Mouse (Mus musculus): ENCODE results near the gene Hist1h2bm. TPM values are rescaled to one million over a fixed set of nuclear protein-coding genes. Genes with fewer than 3 reads are reported as not detected.
"Not testable (repeated sequence)": the region's sequence is repeated elsewhere in the genome, so short reads cannot be mapped to it uniquely, and the experiment has no call there.

The Hist1h2bm gene
- polyA plus RNA-seq, 1 experiment from 2014 or later: 0.50 TPM

DNA sequence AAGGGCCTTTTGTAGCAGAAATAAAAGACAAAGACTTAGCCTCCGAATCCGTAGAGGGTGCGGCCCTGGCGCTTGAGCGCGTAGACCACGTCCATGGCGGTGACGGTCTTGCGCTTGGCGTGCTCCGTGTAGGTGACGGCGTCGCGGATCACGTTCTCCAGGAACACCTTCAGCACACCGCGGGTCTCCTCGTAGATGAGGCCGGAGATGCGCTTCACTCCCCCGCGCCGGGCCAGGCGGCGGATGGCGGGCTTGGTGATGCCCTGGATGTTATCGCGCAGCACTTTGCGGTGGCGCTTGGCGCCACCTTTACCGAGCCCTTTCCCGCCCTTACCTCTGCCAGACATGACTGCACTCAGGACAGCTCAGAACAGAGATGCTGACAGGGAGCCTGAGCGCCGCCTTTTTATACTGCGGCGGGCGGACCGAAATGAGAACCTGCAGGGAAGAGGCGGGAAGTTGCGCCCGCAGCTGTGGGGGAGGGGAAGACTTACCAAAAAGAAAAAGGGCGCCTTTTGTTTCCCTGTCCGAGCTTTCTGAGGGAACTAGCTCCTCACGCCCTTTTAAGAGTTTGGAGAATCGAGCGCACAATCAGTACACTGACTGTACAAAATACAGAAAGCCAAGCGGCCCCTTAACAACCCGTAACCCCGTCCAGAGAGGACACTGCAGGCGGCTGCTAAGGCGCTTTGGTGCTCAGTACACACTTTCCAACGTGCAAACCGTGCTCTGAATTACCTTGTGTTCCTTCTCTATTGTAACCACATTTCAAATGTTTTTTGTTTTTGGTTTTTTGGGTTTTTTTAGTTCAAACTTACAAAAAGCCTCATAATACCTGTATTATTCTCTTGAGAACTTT is 28.5 kb downstream of the Hist1h2bm start, which contains the start of gene Hist1h4k:
Gene Hist1h4k (minus strand): TSS at position 347 of the 859 bp plus-strand sequence.
- H3K9ac ChIP-seq (ENCODE audit: low read depth, low read length): peak within 1 kb of the TSS; percentile 60
- under 1% methylated on average over 39 of the region's 56 CpGs for WGBS
- H3K27ac ChIP-seq (ENCODE audit: low read depth, low read length): peak within 1 kb of the TSS; percentile 79

GRCm38 (mm10) chr13:21751417-21751816 is 29.6 kb downstream of the Hist1h2bm start:
- Histone ChIP-seq H3K9me3 (ENCODE audit: control insufficient read depth, low read length) (no peaks in the 10 kb centered on the region), H3K9ac (ENCODE audit: low read depth, low read length) (no peak overlapping the region), H3K4me3 (ENCODE audit: low read length) (no peak overlapping the region), H3K27me3 (replicated peaks; ENCODE audit: control insufficient read depth, insufficient read depth, low read length) (no peaks in the 10 kb centered on the region), H3K36me3 (ENCODE audit: control insufficient read depth, insufficient read depth, low read length) (no peaks in the 10 kb centered on the region), H3K27ac (ENCODE audit: low read depth, low read length) (no peak overlapping the region), H3K4me2 (ENCODE audit: low read length) (no peak overlapping the region), H3K4me1 (ENCODE audit: control insufficient read depth, insufficient read depth, low read depth, low read length) (peaks cover 18% of the 10 kb centered on the region)
- ATAC-seq: no peak

More for the DNA sequence above, 28.5 kb downstream of the Hist1h2bm start, which contains the start of gene Hist1h4k:
- Histone ChIP-seq H3K4me2 (ENCODE audit: low read length) (peak within 1 kb of the TSS; percentile 78), H3K4me1 (ENCODE audit: control insufficient read depth, insufficient read depth, low read depth, low read length) (peaks cover 18% of the 10 kb centered on the region), H3K4me3 (ENCODE audit: low read length) (peak within 1 kb of the TSS; percentile 48)
- H3K36me3 ChIP-seq (ENCODE audit: control insufficient read depth, insufficient read depth, low read length); H3K9me3 ChIP-seq (ENCODE audit: control insufficient read depth, low read length); H3K27me3 ChIP-seq (replicated peaks; ENCODE audit: control insufficient read depth, insufficient read depth, low read length): not testable (repeated sequence)
- ATAC-seq: peak; percentile 92

DNA sequence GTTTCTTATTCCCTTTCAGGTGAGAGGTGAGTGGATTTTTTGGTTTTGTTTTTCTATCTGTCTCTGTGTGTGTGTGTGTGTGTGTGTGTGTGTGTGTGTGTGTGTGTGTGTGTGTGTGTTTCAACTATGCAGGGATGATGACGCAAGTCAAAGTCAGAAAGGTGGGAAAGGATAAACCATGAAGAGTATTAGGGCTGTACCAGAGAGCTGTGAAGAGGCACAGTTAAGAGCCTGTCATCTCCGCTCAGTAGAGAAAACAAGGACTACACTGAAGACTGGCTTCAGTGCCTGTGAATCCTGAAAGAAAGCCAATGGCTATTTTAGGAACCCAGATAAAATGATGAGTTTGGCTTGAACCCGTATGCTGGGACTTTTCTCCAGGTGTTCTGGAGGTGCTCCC is 30.0 kb downstream of the Hist1h2bm start:
- H3K36me3 ChIP-seq (ENCODE audit: control insufficient read depth, insufficient read depth, low read length): no peaks in the 10 kb centered on the region
- no peaks in the 10 kb centered on the region for H3K9me3 ChIP-seq (ENCODE audit: control insufficient read depth, low read length)
- H3K27me3 ChIP-seq (replicated peaks; ENCODE audit: control insufficient read depth, insufficient read depth, low read length): no peaks in the 10 kb centered on the region
- no peak overlapping the region for H3K4me3 ChIP-seq (ENCODE audit: low read length)
- H3K9ac ChIP-seq (ENCODE audit: low read depth, low read length): no peak overlapping the region
- H3K4me2 ChIP-seq (ENCODE audit: low read length): no peak overlapping the region
- 80% methylated on average over 3 of the region's 3 CpGs for WGBS
- peaks cover 18% of the 10 kb centered on the region for H3K4me1 ChIP-seq (ENCODE audit: control insufficient read depth, insufficient read depth, low read depth, low read length)
- H3K27ac ChIP-seq (ENCODE audit: low read depth, low read length): no peak overlapping the region
- ATAC-seq: no peak

- Histone ChIP-seq H3K4me3 (ENCODE audit: low read length) (no peak overlapping the region), H3K36me3 (ENCODE audit: control insufficient read depth, insufficient read depth, low read length) (no peaks in the 10 kb centered on the region), H3K27ac (ENCODE audit: low read depth, low read length) (no peak overlapping the region), H3K4me1 (ENCODE audit: control insufficient read depth, insufficient read depth, low read depth, low read length) (peaks cover 18% of the 10 kb centered on the region), H3K9me3 (ENCODE audit: control insufficient read depth, low read length) (no peaks in the 10 kb centered on the region), H3K27me3 (replicated peaks; ENCODE audit: control insufficient read depth, insufficient read depth, low read length) (no peaks in the 10 kb centered on the region), H3K9ac (ENCODE audit: low read depth, low read length) (no peak overlapping the region), H3K4me2 (ENCODE audit: low read length) (no peak overlapping the region)
- WGBS: 50% methylated on average over 3 of the region's 3 CpGs
- no peak for ATAC-seq
These were observed 30.5 kb downstream of the Hist1h2bm start for GRCm38 (mm10) chr13:21752356-21752755.

DNA sequence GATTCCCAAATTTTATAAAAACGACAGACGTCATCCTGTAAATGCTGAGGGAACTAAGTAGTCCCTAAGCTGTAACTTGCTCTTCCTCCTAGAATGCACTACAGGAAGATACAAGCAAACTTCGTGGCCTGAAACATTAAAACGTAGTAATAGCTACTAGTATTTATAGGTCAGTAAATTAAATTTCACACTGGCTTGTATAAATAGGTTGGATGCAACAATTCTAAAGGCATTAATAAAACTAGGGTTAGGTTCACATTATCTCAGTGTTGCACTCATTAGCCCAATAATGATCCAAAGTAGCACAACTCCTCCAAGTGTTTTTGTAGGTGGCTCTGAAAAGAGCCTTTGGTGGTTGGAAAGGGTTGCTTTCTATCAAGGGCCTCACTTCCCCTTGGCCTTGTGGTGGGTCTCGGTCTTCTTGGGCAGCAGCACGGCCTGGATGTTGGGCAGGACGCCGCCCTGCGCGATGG is 31.2 kb downstream of the Hist1h2bm start:
- H3K27me3 ChIP-seq (replicated peaks; ENCODE audit: control insufficient read depth, insufficient read depth, low read length): no peaks in the 10 kb centered on the region
- peaks cover 18% of the 10 kb centered on the region for H3K4me1 ChIP-seq (ENCODE audit: control insufficient read depth, insufficient read depth, low read depth, low read length)
- H3K36me3 ChIP-seq (ENCODE audit: control insufficient read depth, insufficient read depth, low read length): no peaks in the 10 kb centered on the region
- H3K9ac ChIP-seq (ENCODE audit: low read depth, low read length): peak overlapping the region; percentile 63
- 4% methylated on average over 10 of the region's 10 CpGs for WGBS
- no peak for ATAC-seq
- peak overlapping the region; percentile 48 for H3K4me3 ChIP-seq (ENCODE audit: low read length)
- peak overlapping the region; percentile 82 for H3K4me2 ChIP-seq (ENCODE audit: low read length)
- peak overlapping the region; percentile 88 for H3K27ac ChIP-seq (ENCODE audit: low read depth, low read length)
- H3K9me3 ChIP-seq (ENCODE audit: control insufficient read depth, low read length): no peaks in the 10 kb centered on the region

- peaks cover 18% of the 10 kb centered on the region for H3K4me1 ChIP-seq (ENCODE audit: control insufficient read depth, insufficient read depth, low read depth, low read length)
- under 1% methylated on average over 35 of the region's 50 CpGs for WGBS
These were observed 31.9 kb downstream of the Hist1h2bm start, which contains the start of the genes Hist1h2ak and Hist1h2bn for GRCm38 (mm10) chr13:21753524-21754285. TSS of gene Hist1h2ak (minus strand) at chr13:21753827. TSS of gene Hist1h2bn (plus strand) at chr13:21754123.

GRCm38 (mm10) chr13:21754294-21755001 is 32.6 kb downstream of the Hist1h2bm start:
- Histone ChIP-seq H3K4me2 (ENCODE audit: low read length) (peak overlapping the region; percentile 82), H3K4me1 (ENCODE audit: control insufficient read depth, insufficient read depth, low read depth, low read length) (peaks cover 13% of the 10 kb centered on the region), H3K27ac (ENCODE audit: low read depth, low read length) (peak overlapping the region; percentile 77), H3K4me3 (ENCODE audit: low read length) (peak overlapping the region; percentile 48), H3K9ac (ENCODE audit: low read depth, low read length) (peak overlapping the region; percentile 43)
- ATAC-seq; H3K9me3 ChIP-seq (ENCODE audit: control insufficient read depth, low read length); H3K27me3 ChIP-seq (replicated peaks; ENCODE audit: control insufficient read depth, insufficient read depth, low read length); H3K36me3 ChIP-seq (ENCODE audit: control insufficient read depth, insufficient read depth, low read length): not testable (repeated sequence)
- under 1% methylated on average over 15 of the region's 26 CpGs for WGBS

More at GRCm38 (mm10) chr13:21753524-21754285, 31.9 kb downstream of the Hist1h2bm start, which contains the start of the genes Hist1h2ak and Hist1h2bn:
- Histone ChIP-seq H3K4me3 (ENCODE audit: low read length) (peak within 1 kb of the TSS; percentile 48), H3K4me2 (ENCODE audit: low read length) (peak within 1 kb of the TSS; percentile 82), H3K9ac (ENCODE audit: low read depth, low read length) (peak within 1 kb of the TSS; percentile 63), H3K27ac (ENCODE audit: low read depth, low read length) (peak within 1 kb of the TSS; percentile 88)
- peak; percentile 97 for ATAC-seq
- H3K36me3 ChIP-seq (ENCODE audit: control insufficient read depth, insufficient read depth, low read length); H3K9me3 ChIP-seq (ENCODE audit: control insufficient read depth, low read length); H3K27me3 ChIP-seq (replicated peaks; ENCODE audit: control insufficient read depth, insufficient read depth, low read length): not testable (repeated sequence)

- Histone ChIP-seq H3K4me3 (ENCODE audit: low read length) (no peak overlapping the region), H3K4me1 (ENCODE audit: control insufficient read depth, insufficient read depth, low read depth, low read length) (peaks cover 10% of the 10 kb centered on the region), H3K36me3 (ENCODE audit: control insufficient read depth, insufficient read depth, low read length) (no peaks in the 10 kb centered on the region), H3K27me3 (replicated peaks; ENCODE audit: control insufficient read depth, insufficient read depth, low read length) (no peaks in the 10 kb centered on the region), H3K9ac (ENCODE audit: low read depth, low read length) (no peak overlapping the region), H3K9me3 (ENCODE audit: control insufficient read depth, low read length) (no peaks in the 10 kb centered on the region), H3K4me2 (ENCODE audit: low read length) (no peak overlapping the region), H3K27ac (ENCODE audit: low read depth, low read length) (no peak overlapping the region)
- no peak for ATAC-seq
- 55% methylated on average over 1 of the region's 1 CpGs for WGBS
These were observed 33.9 kb downstream of the Hist1h2bm start for GRCm38 (mm10) chr13:21755707-21756106.

Data from hindbrain, embryonic 16.5 days (tissue).